ENCODE assay signal across 29 mouse cellular contexts in the genomic region with DNA sequence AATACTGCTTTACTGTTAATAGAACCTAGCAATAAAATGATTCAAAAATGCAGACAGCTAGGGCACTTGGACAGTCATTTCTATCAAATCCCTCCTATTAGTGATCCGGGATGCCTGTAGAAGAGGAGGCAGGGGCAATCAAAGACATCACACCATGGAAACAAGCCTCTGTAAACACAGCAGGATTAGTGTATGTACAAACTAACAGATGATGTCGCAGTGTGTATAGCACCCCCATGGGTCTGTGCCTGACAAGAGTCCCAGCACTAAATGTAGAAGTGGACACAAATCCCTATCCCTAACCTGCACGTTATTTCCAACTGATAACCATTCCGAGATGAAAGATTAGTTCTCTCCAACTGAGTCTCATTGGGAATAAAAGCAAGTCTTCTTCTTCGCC.
"Had no signal": no experiment of that assay in that cellular context is flagged by ENCODE, and none has a peak within 500 bp of the region (broad histone marks: within the 10 kb centered on the region; RNA-seq: fewer than 3 reads in every experiment).

No protein-coding gene starts in this region.

- H3K36me3 ChIP-seq: limb, embryonic 10.5 days; limb, embryonic 12.5 days; limb, embryonic 13.5 days; limb, embryonic 15.5 days; liver, embryonic 12.5 days; liver, embryonic 13.5 days; liver, embryonic 15.5 days; lung, embryonic 15.5 days; midbrain, embryonic 10.5 days; midbrain, embryonic 13.5 days; midbrain, embryonic 15.5 days; neural tube, embryonic 12.5 days had no signal

- H3K4me3 ChIP-seq: left cerebral cortex, adult 2 months; limb, embryonic 10.5 days; limb, embryonic 12.5 days; limb, embryonic 13.5 days; limb, embryonic 15.5 days; liver, embryonic 12.5 days; liver, embryonic 13.5 days; liver, embryonic 15.5 days; lung, embryonic 15.5 days; megakaryocyte, embryonic 14.5 days; midbrain, embryonic 10.5 days; midbrain, embryonic 13.5 days; midbrain, embryonic 15.5 days; myocyte; neural tube, embryonic 12.5 days had no signal

- DNase-seq: left cerebral cortex, postnatal 4 days; liver; liver, embryonic 13.5 days; liver, postnatal 0 days; lung, adult 18-20 months; lung, adult 2 months; lung, embryonic 14.5 days; lung, postnatal 10 days; lung, postnatal 14 days; lung, postnatal 36 days; lung, postnatal 4 days had no signal

- ATAC-seq: liver, embryonic 12.5 days; liver, postnatal 0 days; lung, postnatal 0 days; midbrain, embryonic 13.5 days; midbrain, embryonic 15.5 days had no signal

- H3K4me1 ChIP-seq: limb, embryonic 10.5 days; limb, embryonic 12.5 days; limb, embryonic 13.5 days; limb, embryonic 15.5 days; liver, embryonic 12.5 days; liver, embryonic 13.5 days; liver, embryonic 15.5 days; lung, embryonic 15.5 days; megakaryocyte, embryonic 14.5 days; midbrain, embryonic 10.5 days; midbrain, embryonic 13.5 days; midbrain, embryonic 15.5 days; neural tube, embryonic 12.5 days had no signal

- H3K9ac ChIP-seq: limb, embryonic 12.5 days; limb, embryonic 13.5 days; limb, embryonic 15.5 days; liver, embryonic 12.5 days; liver, embryonic 13.5 days; liver, embryonic 14.5 days; liver, embryonic 15.5 days; liver, postnatal 0 days; lung, embryonic 14.5 days; lung, embryonic 15.5 days; midbrain, embryonic 13.5 days; midbrain, embryonic 15.5 days; neural tube, embryonic 12.5 days had no signal

- H3K27ac ChIP-seq: left cerebral cortex, adult 2 months; limb, embryonic 10.5 days; limb, embryonic 12.5 days; limb, embryonic 13.5 days; limb, embryonic 15.5 days; liver, embryonic 12.5 days; liver, embryonic 13.5 days; liver, embryonic 14.5 days; liver, embryonic 15.5 days; lung, embryonic 15.5 days; macrophage; midbrain, embryonic 10.5 days; midbrain, embryonic 13.5 days; midbrain, embryonic 15.5 days; neural tube, embryonic 12.5 days had no signal

- H3K9me3 ChIP-seq: limb, embryonic 10.5 days; limb, embryonic 12.5 days; limb, embryonic 13.5 days; limb, embryonic 15.5 days; liver, embryonic 12.5 days; liver, embryonic 13.5 days; liver, embryonic 15.5 days; lung, embryonic 15.5 days; megakaryocyte, embryonic 14.5 days; midbrain, embryonic 10.5 days; midbrain, embryonic 13.5 days; midbrain, embryonic 15.5 days; neural tube, embryonic 12.5 days had no signal

- H3K27me3 ChIP-seq: limb, embryonic 12.5 days; limb, embryonic 13.5 days; limb, embryonic 15.5 days; liver, embryonic 12.5 days; liver, embryonic 13.5 days; liver, embryonic 15.5 days; lung, embryonic 15.5 days; megakaryocyte, embryonic 14.5 days; midbrain, embryonic 13.5 days; midbrain, embryonic 15.5 days; neural tube, embryonic 12.5 days had no signal

- H3K4me2 ChIP-seq: limb, embryonic 12.5 days; limb, embryonic 13.5 days; limb, embryonic 15.5 days; liver, embryonic 11.5 days; liver, embryonic 12.5 days; liver, embryonic 13.5 days; liver, embryonic 15.5 days; lung, embryonic 14.5 days; lung, embryonic 15.5 days; midbrain, embryonic 13.5 days; midbrain, embryonic 15.5 days; neural tube, embryonic 12.5 days had no signal
